Mouse (Mus musculus) left cerebral cortex, adult 2 months (tissue): ENCODE results near the gene Babam1. TPM values are rescaled to one million over a fixed set of nuclear protein-coding genes. Genes with fewer than 3 reads are reported as not detected.

Source experiments
- DNase-seq, 2 experiments: peaks; one replicate each; pipeline ENCODE4 v3.0.0; 2021 to 2022; ENCODE audit warnings: low spot score in 2 of 2, mixed read lengths in 1 of 2; ENCODE audit errors: extremely low spot score in 1 of 2
- H3K27ac ChIP-seq: fragments of 200-600 bp; 2 replicates; pipeline ENCODE4 v1.8.1; 2022
- H3K4me3 ChIP-seq: fragments of 200-600 bp; 2 replicates; pipeline ENCODE4 v1.8.1; 2022
- CTCF ChIP-seq: fragments of 200-600 bp; IDR thresholded peaks from 2 replicates; pipeline ENCODE4 v1.8.1; 2022; ENCODE audit warnings: antibody characterized with exemption, mild to moderate bottlenecking, moderate library complexity
- intact Hi-C: fragments of 180-260 bp; cut with DNase I; formaldehyde crosslinking; loops from one replicate; pipeline ENCODE4 v1.15.1; 2025
- total RNA-seq, 2 experiments: library from RNA; stranded (reverse); gene quantifications; 2 replicates each; pipeline ENCODE4 v1.2.3; 2021

Babam1 gene
- total RNA-seq, 2 experiments from 2014 or later: 97.3 to 107 TPM

- no peak for DNase-seq
- intact Hi-C loops: loop anchor here (5.0 kb wide), 1 partner anchor 90 kb away; the partner anchor contains the start of genes Abhd8 and Mrpl34
- Histone ChIP-seq H3K4me3 (no peak overlapping the region), H3K27ac (no peak overlapping the region)
- no peak for TF ChIP-seq CTCF
Measured at GRCm38 (mm10) chr8:71372427-71372826, 24.2 kb upstream of the Babam1 start.

GRCm38 (mm10) chr8:71373000-71373399 lies 23.7 kb upstream of the Babam1 start:
- DNase-seq: no peak
- no peak for TF ChIP-seq CTCF
- Histone ChIP-seq H3K4me3 (no peak overlapping the region), H3K27ac (no peak overlapping the region)
- intact Hi-C loops: loop anchor here (5.0 kb wide), 1 partner anchor 89 kb away; the partner anchor contains the start of genes Abhd8 and Mrpl34

- no peak for DNase-seq
- Histone ChIP-seq H3K4me3 (no peak overlapping the region), H3K27ac (no peak overlapping the region)
- intact Hi-C loops: loop anchor here (5.0 kb wide), 1 partner anchor 88 kb away; the partner anchor contains the start of genes Abhd8 and Mrpl34
- TF ChIP-seq CTCF: no peak
Measured at GRCm38 (mm10) chr8:71374616-71375206, 21.9 kb upstream of the Babam1 start.

- DNase-seq: peak; percentile 68 to 78
- TF ChIP-seq CTCF: no peak; the same call in 1 of the 2 replicates
- intact Hi-C loops: no loop called here
Measured at GRCm38 (mm10) chr8:71375581-71376422, 20.9 kb upstream of the Babam1 start.

GRCm38 (mm10) chr8:71376423-71377030 lies 20.1 kb upstream of the Babam1 start:
- TF ChIP-seq CTCF: no peak
- intact Hi-C loops: no loop called here
- Histone ChIP-seq H3K27ac (peak overlapping the region; percentile 62), H3K4me3 (peak overlapping the region; percentile 42; the same call in 1 of the 2 replicates)
- DNase-seq: no peak

More at GRCm38 (mm10) chr8:71375581-71376422, 20.9 kb upstream of the Babam1 start:
- Histone ChIP-seq H3K27ac (peak overlapping the region; percentile 62), H3K4me3 (peak overlapping the region; percentile 42)

GRCm38 (mm10) chr8:71379008-71379407 lies 17.7 kb upstream of the Babam1 start:
- no peak for DNase-seq
- Histone ChIP-seq H3K27ac (no peak overlapping the region), H3K4me3 (no peak overlapping the region)
- intact Hi-C loops: no loop called here
- no peak for TF ChIP-seq CTCF

GRCm38 (mm10) chr8:71379512-71380075 lies 17.1 kb upstream of the Babam1 start:
- H3K27ac ChIP-seq: no peak overlapping the region
- intact Hi-C loops: no loop called here
- no peak for DNase-seq
- H3K4me3 ChIP-seq: peak overlapping the region; percentile 89
- TF ChIP-seq CTCF: no peak

- no peak; the same call in 1 of the 2 replicates for TF ChIP-seq CTCF
- no peak for DNase-seq
- intact Hi-C loops: no loop called here
- Histone ChIP-seq H3K4me3 (peak overlapping the region; percentile 89), H3K27ac (peak overlapping the region; percentile 83)
Measured at GRCm38 (mm10) chr8:71380178-71381171, 16.2 kb upstream of the Babam1 start.

- H3K4me3 ChIP-seq: peak within 1 kb of the TSS; percentile 89
- intact Hi-C loops: no loop called here
Measured at GRCm38 (mm10) chr8:71381421-71381970, 15.2 kb upstream of the Babam1 start, which contains the start of gene Nr2f6. Nr2f6 (minus strand) TSS chr8:71381960.

More at GRCm38 (mm10) chr8:71381421-71381970, 15.2 kb upstream of the Babam1 start, which contains the start of gene Nr2f6:
- DNase-seq: peak in 1 of 2 experiments; percentile 49
- no peak for TF ChIP-seq CTCF
- H3K27ac ChIP-seq: peak within 1 kb of the TSS; percentile 87
